Comparison of ENCODE assay signal across 21 mouse cellular contexts in genomic region chr2:152303781-152304180, GRCm38 (mm10).
"Had no signal": no experiment of that assay in that cellular context is flagged by ENCODE, and none has a peak within 500 bp of the region (broad histone marks: within the 10 kb centered on the region; RNA-seq: fewer than 3 reads in every experiment).

No protein-coding gene starts in this region.

- H3K9ac ChIP-seq: limb, embryonic 13.5 days; liver, embryonic 12.5 days; liver, embryonic 15.5 days; lung, embryonic 15.5 days had no signal

- H3K4me3 ChIP-seq: limb, embryonic 10.5 days; limb, embryonic 13.5 days; liver, embryonic 12.5 days; liver, embryonic 15.5 days; lung, embryonic 15.5 days; megakaryocyte, embryonic 14.5 days had no signal

- ATAC-seq: liver, embryonic 12.5 days had no signal

- H3K4me1 ChIP-seq: limb, embryonic 13.5 days; lung, embryonic 15.5 days had no signal

- H3K4me2 ChIP-seq: limb, embryonic 13.5 days; liver, embryonic 12.5 days; liver, embryonic 15.5 days; lung, embryonic 15.5 days; midbrain, embryonic 11.5 days had no signal

- H3K9me3 ChIP-seq: limb, embryonic 10.5 days; limb, embryonic 13.5 days; liver, embryonic 12.5 days; liver, embryonic 15.5 days; lung, embryonic 15.5 days; megakaryocyte, embryonic 14.5 days had no signal

- H3K27ac ChIP-seq: limb, embryonic 10.5 days; limb, embryonic 13.5 days; liver, embryonic 12.5 days; liver, embryonic 15.5 days; lung, embryonic 15.5 days; stomach, postnatal 0 days had no signal

- H3K27me3 ChIP-seq: limb, embryonic 13.5 days; liver, embryonic 12.5 days; liver, embryonic 15.5 days; lung, embryonic 15.5 days; megakaryocyte, embryonic 14.5 days had no signal

- DNase-seq: kidney, adult 2 months; kidney, postnatal 10 days; kidney, postnatal 4 days; liver; lung, adult 18-20 months; lung, postnatal 10 days; lung, postnatal 36 days; midbrain, embryonic 14.5 days; right cerebral cortex, adult 18-20 months; right cerebral cortex, postnatal 14 days; right cerebral cortex, postnatal 4 days; thymus, adult 2 months; thymus, postnatal 25 days had no signal
